Mouse (Mus musculus): ENCODE measurements at regions not wholly inside any gene's neighbourhood (a gene's known extent, or its start where the extent isn't known, plus 50 kb on each side); places are given as distances from the start of the nearest gene placed in this dataset.

DNA sequence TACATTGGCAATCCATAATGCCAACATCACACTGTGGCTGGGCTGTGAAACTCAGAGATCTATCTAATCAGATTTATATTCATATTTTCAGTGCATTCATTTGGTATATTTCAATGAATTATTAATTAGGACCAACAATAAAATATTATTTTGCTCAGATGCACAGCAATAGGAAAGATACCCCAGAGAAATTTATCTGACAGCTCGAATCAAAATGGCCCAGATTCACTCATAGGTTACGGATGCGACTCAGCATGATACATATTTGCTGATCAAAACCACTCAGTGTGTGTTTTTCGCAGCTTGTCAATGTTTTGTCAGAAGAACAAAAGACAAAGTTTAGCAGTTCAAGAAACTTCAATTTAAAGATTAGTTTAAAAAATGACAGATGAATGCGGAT lies 1060.6 kb upstream of the Adgrl2 start:
- no peaks in the 10 kb centered on the region for H3K9me3 ChIP-seq (ENCODE audit: control insufficient read depth, low read length)
- no peak overlapping the region for H3K4me2 ChIP-seq (ENCODE audit: low read depth, low read length)
- WGBS: 81% methylated on average over 5 of the region's 5 CpGs
- no peak overlapping the region for H3K9ac ChIP-seq (replicated peaks; ENCODE audit: low read depth, low read length)
- H3K4me1 ChIP-seq (ENCODE audit: control insufficient read depth, insufficient read depth, low read length): no peaks in the 10 kb centered on the region
- ATAC-seq (ENCODE audit: low read depth): no peak
- H3K27me3 ChIP-seq (ENCODE audit: control insufficient read depth, insufficient read depth, low read length): no peaks in the 10 kb centered on the region
- no peak overlapping the region for H3K4me3 ChIP-seq (ENCODE audit: low read depth, low read length)
- no peaks in the 10 kb centered on the region for H3K36me3 ChIP-seq (ENCODE audit: control insufficient read depth, insufficient read depth, low read length)
- no peak overlapping the region for H3K27ac ChIP-seq (ENCODE audit: low read depth, low read length)

DNA sequence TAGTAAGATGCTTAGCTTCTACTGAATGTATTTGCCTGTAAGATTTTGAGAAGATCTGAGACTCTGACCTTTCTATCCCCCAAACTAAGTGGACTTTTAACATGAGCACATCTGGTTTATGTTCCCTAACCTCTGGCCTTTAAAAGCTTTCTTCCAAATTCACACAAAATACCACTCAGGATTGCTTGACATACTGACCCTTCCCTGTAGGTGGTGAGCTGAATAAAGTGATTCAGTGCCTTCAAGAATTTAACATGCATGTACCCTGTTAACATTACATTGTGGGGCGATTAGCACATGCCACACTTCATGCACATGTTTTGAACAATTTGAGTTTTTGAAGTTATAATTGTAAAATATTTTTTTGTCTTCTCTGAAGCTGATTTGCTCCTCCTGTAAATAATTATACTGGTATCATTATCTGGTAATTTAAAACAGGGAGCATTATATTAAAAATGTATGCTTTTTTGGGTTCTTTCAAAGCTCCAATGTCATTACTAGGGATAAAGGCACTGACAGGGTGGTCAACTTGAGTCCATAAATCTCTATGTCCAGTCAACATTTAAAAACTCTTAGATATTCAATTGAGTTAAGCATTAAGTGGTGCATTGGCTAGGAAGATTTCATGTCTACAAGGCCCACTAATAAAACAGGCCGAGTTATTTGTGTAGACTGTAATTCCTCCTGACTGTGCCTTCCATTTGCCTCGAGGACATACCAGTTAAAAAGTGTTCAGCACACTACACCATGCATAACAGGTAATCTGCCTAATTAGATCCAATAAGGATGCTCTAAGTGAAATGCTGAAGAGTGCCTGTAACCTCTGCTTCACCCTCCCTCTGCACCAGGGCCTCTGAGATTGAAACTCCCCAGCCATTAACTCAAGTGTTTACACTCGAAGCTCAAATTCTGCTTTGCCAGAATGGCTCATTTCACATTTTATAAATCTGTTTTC lies 1059.8 kb upstream of the Adgrl2 start:
- no peak overlapping the region for H3K4me3 ChIP-seq (ENCODE audit: low read depth, low read length)
- H3K27ac ChIP-seq (ENCODE audit: low read depth, low read length): no peak overlapping the region
- 46% methylated on average over 4 of the region's 4 CpGs for WGBS
- H3K27me3 ChIP-seq (ENCODE audit: control insufficient read depth, insufficient read depth, low read length): no peaks in the 10 kb centered on the region
- H3K9ac ChIP-seq (replicated peaks; ENCODE audit: low read depth, low read length): no peak overlapping the region
- peak; percentile 72; the same call in 1 of the 2 replicates for ATAC-seq (ENCODE audit: low read depth)
- H3K4me2 ChIP-seq (ENCODE audit: low read depth, low read length): no peak overlapping the region
- H3K9me3 ChIP-seq (ENCODE audit: control insufficient read depth, low read length): no peaks in the 10 kb centered on the region
- H3K4me1 ChIP-seq (ENCODE audit: control insufficient read depth, insufficient read depth, low read length): no peaks in the 10 kb centered on the region
- H3K36me3 ChIP-seq (ENCODE audit: control insufficient read depth, insufficient read depth, low read length): no peaks in the 10 kb centered on the region
